ENCODE assay signal across 33 mouse cellular contexts in the genomic region with DNA sequence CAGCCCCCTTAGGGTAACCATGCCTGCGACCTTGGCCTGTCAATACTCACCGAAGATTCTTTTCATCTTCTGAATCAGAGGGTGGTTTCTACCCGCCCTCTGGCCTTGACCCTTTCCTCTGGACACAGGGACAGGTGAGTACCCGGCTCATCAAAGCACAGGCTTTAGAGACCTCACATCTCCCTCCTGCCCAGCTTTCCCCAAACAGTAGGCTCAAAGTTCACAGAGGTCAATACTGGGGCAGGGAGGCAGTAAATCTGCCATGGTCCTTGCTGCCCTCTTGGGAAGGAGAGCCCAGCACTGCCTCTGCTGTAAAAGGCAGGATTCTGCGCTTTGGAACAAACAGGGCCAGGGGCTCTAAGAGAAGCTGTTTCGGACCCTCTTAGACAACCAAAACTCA. TPM values are rescaled to one million over a fixed set of nuclear protein-coding genes. Genes with fewer than 3 reads are reported as not detected.
DNase-seq lines count a peak whose midpoint lies in the region; ATAC-seq and TF ChIP-seq lines count a peak whose summit lies in the region.
"Had no signal": no experiment of that assay in that cellular context is flagged by ENCODE, and none has a peak within 500 bp of the region (broad histone marks: within the 10 kb centered on the region; RNA-seq: fewer than 3 reads in every experiment).

No protein-coding gene starts in this region.

- no peaks in the 10 kb centered on the region for H3K27me3 ChIP-seq in liver, adult 2 months (ENCODE audit: control insufficient read depth, insufficient read depth, low read length)
- peaks cover 59% of the 10 kb centered on the region for H3K27me3 ChIP-seq in liver, embryonic 13.5 days

- TF ChIP-seq POLR2A in liver, adult 2 months (IDR thresholded peaks at IDR 0.05; ENCODE audit: extremely low read depth, insufficient read depth, low read length) = no peak

- H3K36me3 ChIP-seq in liver, adult 2 months (ENCODE audit: control insufficient read depth, insufficient read depth, low read length) = no peaks in the 10 kb centered on the region
- H3K36me3 ChIP-seq in liver, embryonic 13.5 days = no peaks in the 10 kb centered on the region
- H3K36me3 ChIP-seq: embryonic facial prominence, embryonic 12.5 days; embryonic facial prominence, embryonic 15.5 days; hindbrain, embryonic 12.5 days; hindbrain, embryonic 15.5 days had no signal

- DNase-seq in adrenal gland, adult (ENCODE audit: inconsistent age in 2 of 2, low spot score in 1 of 2) = peak; percentile 32 to 52
- no peak for DNase-seq in adrenal gland, adult 2 months
- peak; percentile 6 for DNase-seq in gastrocnemius, adult 2 months
- DNase-seq in gastrocnemius, adult 18-20 months (ENCODE audit: low spot score) = no peak
- DNase-seq in liver, adult 2 months (ENCODE audit: extremely low read depth, low read depth, low spot score) = peak; percentile 51
- no peak for DNase-seq in liver, embryonic 13.5 days
- no peak for DNase-seq in adipocyte (ENCODE audit: low spot score)
- DNase-seq in lung, postnatal 25 days (ENCODE audit: low spot score) = no peak
- DNase-seq: adrenal gland, postnatal 25 days; cerebellum, adult 11-12 months; cerebellum, adult 8-10 months; cerebellum, postnatal 10 days; cerebellum, postnatal 36 days; forebrain, postnatal 0 days; gastrocnemius, postnatal 10 days; gastrocnemius, postnatal 36 days had no signal

- peak; percentile 59 for ATAC-seq in liver, embryonic 13.5 days (ENCODE audit: low read depth)
- ATAC-seq: forebrain, embryonic 14.5 days; forebrain, postnatal 0 days; Patski had no signal

- no peak overlapping the region for H3K9ac ChIP-seq in liver, adult 2 months (ENCODE audit: low read depth, low read length)
- no peak overlapping the region for H3K9ac ChIP-seq in liver, embryonic 13.5 days
- H3K9ac ChIP-seq: embryonic facial prominence, embryonic 12.5 days; embryonic facial prominence, embryonic 15.5 days; forebrain, postnatal 0 days; hindbrain, embryonic 12.5 days; hindbrain, embryonic 15.5 days had no signal

- no peak overlapping the region for H3K4me3 ChIP-seq in gastrocnemius, adult 2 months
- no peak overlapping the region for H3K4me3 ChIP-seq in liver, adult 2 months (ENCODE audit: insufficient read depth, low read depth, low read length)
- no peak overlapping the region for H3K4me3 ChIP-seq in liver, embryonic 13.5 days (replicated peaks)
- H3K4me3 ChIP-seq: embryonic facial prominence, embryonic 12.5 days; embryonic facial prominence, embryonic 15.5 days; hindbrain, embryonic 12.5 days; hindbrain, embryonic 15.5 days had no signal

- peak overlapping the region; percentile 60; the same call in 1 of the 2 replicates for H3K4me2 ChIP-seq in liver, embryonic 13.5 days
- H3K4me2 ChIP-seq: embryonic facial prominence, embryonic 12.5 days; heart, embryonic 11.5 days; hindbrain, embryonic 12.5 days; hindbrain, embryonic 15.5 days had no signal

- H3K27ac ChIP-seq in gastrocnemius, adult 2 months = no peak overlapping the region
- H3K27ac ChIP-seq in liver, adult 2 months (replicated peaks; ENCODE audit: insufficient read depth, low read depth, low read length) = no peak overlapping the region
- H3K27ac ChIP-seq in liver, embryonic 13.5 days = peak overlapping the region; percentile 29; the same call in 1 of the 2 replicates
- H3K27ac ChIP-seq: embryonic facial prominence, embryonic 12.5 days; embryonic facial prominence, embryonic 15.5 days; hindbrain, embryonic 12.5 days; hindbrain, embryonic 15.5 days had no signal

- no peaks in the 10 kb centered on the region for H3K79me2 ChIP-seq in liver, adult 2 months (ENCODE audit: control insufficient read depth, insufficient read depth, low read length)

- peaks cover 2% of the 10 kb centered on the region for H3K4me1 ChIP-seq in liver, adult 2 months (ENCODE audit: control insufficient read depth, insufficient read depth, low read length)
- H3K4me1 ChIP-seq in liver, embryonic 13.5 days (replicated peaks) = peaks cover 17% of the 10 kb centered on the region
- H3K4me1 ChIP-seq: embryonic facial prominence, embryonic 12.5 days had no signal

- no peaks in the 10 kb centered on the region for H3K9me3 ChIP-seq in liver, embryonic 13.5 days (replicated peaks)
- H3K9me3 ChIP-seq: embryonic facial prominence, embryonic 12.5 days; embryonic facial prominence, embryonic 15.5 days; hindbrain, embryonic 12.5 days; hindbrain, embryonic 15.5 days had no signal

- 50% methylated on average over 6 of the region's 6 CpGs for WGBS in liver, adult 2 months
- WGBS in liver, embryonic 13.5 days (ENCODE audit: insufficient replicate concordance) = 55% methylated on average over 6 of the region's 6 CpGs

- intact Hi-C loops in gastrocnemius, adult 2 months (cut with DNase I) = no loop called here

- no peak for TF ChIP-seq CTCF in gastrocnemius, adult 2 months (IDR thresholded peaks at IDR 0.05)
- TF ChIP-seq CTCF in liver, adult 2 months (IDR thresholded peaks at IDR 0.05; ENCODE audit: low read depth, low read length) = no peak

RNA-seq across cellular contexts. Expression of gene Rhbg, which starts 1.8 kb away (rescaled TPM):
- total RNA-seq in adrenal gland, adult 2 months (2021) = 10 to 100 TPM in 1 of 2 experiments, 1 to 10 TPM in 1; 8.5 to 18.3 TPM
- polyA plus RNA-seq in adrenal gland, adult 2 months (2012; rRNA removed) = 0.76 and 1.8 TPM in 2 replicates
- total RNA-seq in gastrocnemius, adult 2 months (2021) = not detected
- total RNA-seq in gastrocnemius, adult 18-20 months (2021) = not detected
- total RNA-seq in liver, adult 2 months (2014; rRNA removed) = 11.9 and 24.6 TPM in 2 replicates
- 30.5 and 50.3 TPM in 2 replicates for polyA plus RNA-seq in liver, adult 2 months (2012; rRNA removed)
- 14.7 and 15.4 TPM in 2 replicates for polyA plus RNA-seq in liver, embryonic 13.5 days (2015; fragmentation: Nextera tagmentation; extraction: Ambion mirVana)
- total RNA-seq: gastrocnemius, postnatal 10 days; gastrocnemius, postnatal 36 days; granulocyte monocyte progenitor cell, adult 5-6 weeks; heart, adult 8-10 months; heart, postnatal 25 days; hematopoietic stem cell, adult 5-6 weeks had no signal
- polyA plus RNA-seq: cortical plate, adult 2 months; forebrain, embryonic 11.5 days; frontal cortex, adult 2 months; heart, embryonic 14.5 days; heart, postnatal 0 days; Patski had no signal

RNA-seq across cellular contexts. Expression of gene Gm38392, which starts 34.3 kb away (rescaled TPM):
- total RNA-seq in adrenal gland, adult 2 months (2021) = 1 to 10 TPM; 1.7 to 1.9 TPM
- 0.26 TPM in 1 of 2 replicates, not detected in the other for polyA plus RNA-seq in adrenal gland, adult 2 months (2012; rRNA removed)
- under 1 TPM; 0.74 to 0.95 TPM for total RNA-seq in gastrocnemius, adult 2 months (2021)
- total RNA-seq in gastrocnemius, adult 18-20 months (2021) = 1 to 10 TPM in 1 of 2 experiments, under 1 TPM in 1; 1.00 to 1.3 TPM
- total RNA-seq in liver, adult 2 months (2014; rRNA removed) = not detected in 2 replicates
- not detected in 2 replicates for polyA plus RNA-seq in liver, adult 2 months (2012; rRNA removed)
- 1.3 TPM in 1 of 2 replicates, not detected in the other for polyA plus RNA-seq in liver, embryonic 13.5 days (2015; fragmentation: Nextera tagmentation; extraction: Ambion mirVana)
- total RNA-seq: forebrain, postnatal 0 days; granulocyte monocyte progenitor cell, adult 5-6 weeks; hematopoietic stem cell, adult 5-6 weeks had no signal
- polyA plus RNA-seq: brain, embryonic 14.5 days; cortical plate, adult 2 months; embryonic facial prominence, embryonic 12.5 days; frontal cortex, adult 2 months; heart, embryonic 14.5 days; heart, postnatal 0 days; hindbrain, embryonic 12.5 days; hindbrain, embryonic 15.5 days had no signal

RNA-seq across cellular contexts. Expression of gene Tsacc, which starts 44.1 kb away (rescaled TPM):
- 10 to 100 TPM in 1 of 2 experiments, 1 to 10 TPM in 1; 5.7 to 10.6 TPM for total RNA-seq in adrenal gland, adult 2 months (2021)
- 1.9 and 2.3 TPM in 2 replicates for polyA plus RNA-seq in adrenal gland, adult 2 months (2012; rRNA removed)
- 1 to 10 TPM; 5.4 to 7.3 TPM for total RNA-seq in gastrocnemius, adult 2 months (2021)
- 1 to 10 TPM; 7.4 to 7.9 TPM for total RNA-seq in gastrocnemius, adult 18-20 months (2021)
- total RNA-seq in liver, adult 2 months (2014; rRNA removed) = 4.3 and 6.0 TPM in 2 replicates
- 3.4 and 3.6 TPM in 2 replicates for polyA plus RNA-seq in liver, adult 2 months (2012; rRNA removed)
- polyA plus RNA-seq in liver, embryonic 13.5 days (2015; fragmentation: Nextera tagmentation; extraction: Ambion mirVana) = 6.3 and 6.9 TPM in 2 replicates

RNA-seq across cellular contexts. Expression of gene Cct3, which starts 44.2 kb away (rescaled TPM):
- 100 to 1,000 TPM; 218 to 316 TPM for total RNA-seq in adrenal gland, adult 2 months (2021)
- polyA plus RNA-seq in adrenal gland, adult 2 months (2012; rRNA removed) = 48.9 and 64.9 TPM in 2 replicates
- 100 to 1,000 TPM in 1 of 2 experiments, 10 to 100 TPM in 1; 96.7 to 119 TPM for total RNA-seq in gastrocnemius, adult 2 months (2021)
- total RNA-seq in gastrocnemius, adult 18-20 months (2021) = 100 to 1,000 TPM in 1 of 2 experiments, 10 to 100 TPM in 1; 84.1 to 107 TPM
- total RNA-seq in liver, adult 2 months (2014; rRNA removed) = 104 and 130 TPM in 2 replicates
- 78.2 and 79.7 TPM in 2 replicates for polyA plus RNA-seq in liver, adult 2 months (2012; rRNA removed)
- 376 and 404 TPM in 2 replicates for polyA plus RNA-seq in liver, embryonic 13.5 days (2015; fragmentation: Nextera tagmentation; extraction: Ambion mirVana)

Comparison
In these comparisons a context has a peak if more than half of its experiments do, and no peak if none do; other contexts are left out.
1. DNase-seq: peak in adrenal gland, adult (2 of 2), gastrocnemius, adult 2 months (single experiment) and liver, adult 2 months (single experiment); none in adrenal gland, adult 2 months (single experiment), gastrocnemius, adult 18-20 months (single experiment), liver, embryonic 13.5 days (single experiment), adipocyte (single experiment) and lung, postnatal 25 days (single experiment).
2. RNA of gene Rhbg, which starts 1.8 kb away (total RNA-seq): 11.9 to 24.6 TPM in liver, adult 2 months and 8.5 to 18.3 TPM in adrenal gland, adult 2 months; not detected in gastrocnemius, adult 18-20 months and not detected in gastrocnemius, adult 2 months; every median in the first group is over 4 times any median in the second.